Mouse (Mus musculus) brain, embryonic 14.5 days (tissue): ENCODE measurements around the gene Vapa.

ENCODE experiments used
- CTCF ChIP-seq: fragments of 200-500 bp; IDR thresholded peaks from 2 replicates; pipeline ENCODE4 v1.5.1; 2012; ENCODE audit warnings: inconsistent platforms, mild to moderate bottlenecking, moderate library complexity, borderline replicate concordance; ENCODE audit not compliant: insufficient read depth, insufficient read length; ENCODE audit errors: extremely low read depth
- POLR2A ChIP-seq: fragments of 200-500 bp; IDR thresholded peaks from 2 replicates; pipeline ENCODE4 v1.6.1; 2012; ENCODE audit warnings: mild to moderate bottlenecking, inconsistent platforms, borderline replicate concordance; ENCODE audit not compliant: poor library complexity, insufficient read depth, insufficient read length, severe bottlenecking; ENCODE audit errors: extremely low read depth

DNA sequence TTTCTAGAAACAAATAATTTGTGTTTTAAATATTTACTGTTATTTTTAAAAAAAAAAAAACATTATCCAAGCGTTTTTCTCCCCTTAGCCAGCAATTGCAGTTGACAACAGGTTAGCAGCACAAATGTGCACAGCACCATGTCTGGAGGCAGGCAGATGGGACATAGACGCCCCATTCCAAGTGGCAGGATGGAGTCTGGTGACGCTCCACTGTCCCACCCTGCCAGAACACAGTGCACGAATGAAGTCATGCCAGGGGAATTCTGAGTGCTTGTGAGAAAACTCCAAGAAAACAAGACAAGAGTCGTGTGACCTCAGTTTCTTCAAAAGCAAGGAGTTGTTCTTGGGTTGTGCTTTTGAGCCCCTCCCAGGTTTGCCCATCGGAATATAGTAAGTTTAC, 50.0 kb downstream of the Vapa start:
- TF ChIP-seq POLR2A = no peak
- TF ChIP-seq CTCF = no peak
